Mouse (Mus musculus): ENCODE measurements around the gene Qk. TPM values are rescaled to one million over a fixed set of nuclear protein-coding genes. Genes with fewer than 3 reads are reported as not detected.

The Qk gene
- 9.2 and 16.3 TPM in 2 replicates for polyA plus RNA-seq (2012; ENCODE audit: low replicate concordance)

DNA sequence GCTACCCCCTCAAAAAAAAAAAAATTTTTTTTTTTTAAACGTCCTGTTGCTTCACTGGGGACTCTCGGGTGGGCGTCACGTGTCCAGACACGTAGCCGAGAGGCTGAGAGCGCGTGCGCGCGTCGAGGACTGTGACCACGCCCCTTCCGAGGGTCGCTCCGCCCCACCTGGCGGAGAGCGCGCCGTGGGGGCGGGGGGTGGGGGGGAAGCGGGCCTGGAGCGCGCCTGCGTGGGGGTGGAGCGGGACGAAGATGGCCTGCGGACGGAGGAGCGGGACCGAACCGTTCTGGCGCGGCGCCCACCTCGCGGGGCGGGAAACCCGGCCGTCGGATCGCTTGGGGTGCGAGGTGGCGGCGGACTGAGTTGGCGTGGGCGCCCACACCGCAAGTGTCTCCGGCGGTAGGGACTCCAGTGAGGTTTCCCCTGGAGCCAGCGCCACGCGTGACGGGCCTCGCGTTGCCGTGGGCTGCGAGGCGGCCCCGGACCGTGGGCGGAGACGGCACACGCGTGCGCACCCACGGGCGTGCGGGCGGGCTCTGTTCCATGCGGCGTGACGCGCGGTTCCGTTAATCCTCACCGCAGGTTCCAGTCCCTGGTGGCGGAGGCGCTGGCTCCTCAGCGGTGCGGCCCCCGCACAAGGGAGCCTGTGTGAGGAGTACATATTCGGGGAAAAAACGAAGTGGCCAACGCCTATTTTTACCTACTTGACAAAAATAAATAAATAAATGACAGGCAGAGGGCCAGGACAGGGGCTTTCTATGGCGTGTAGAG lies at the start of gene Qk:
TSS of gene Qk (minus strand) at position 170 of the 771 bp plus-strand sequence.

